Mouse (Mus musculus): Measurements from ENCODE around the gene Spink2. TPM values are rescaled to one million over a fixed set of nuclear protein-coding genes. Genes with fewer than 3 reads are reported as not detected.
A peak's percentile ranks its signal among the peaks of the same experiment; 100 is the strongest.

Gene Spink2
- 1.1 and 1.3 TPM in 2 replicates for polyA plus RNA-seq (2015; fragmentation: Nextera tagmentation; extraction: Ambion mirVana)

GRCm38 (mm10) chr5:77211236-77211635 is at the start of gene Spink2:
TSS of gene Spink2 (minus strand) at chr5:77211471.
- peak within 1 kb of the TSS; percentile 64 for H3K4me2 ChIP-seq (replicated peaks; ENCODE audit: low read depth, low read length)
- H3K36me3 ChIP-seq (ENCODE audit: insufficient read depth, low read length): no peaks in the 10 kb centered on the region
- H3K27ac ChIP-seq (ENCODE audit: low read length): no peak within 1 kb of the TSS
- H3K4me1 ChIP-seq (ENCODE audit: insufficient read depth, low read length): peaks cover 5% of the 10 kb centered on the region; the same call in 1 of the 2 replicates
- H3K9ac ChIP-seq (replicated peaks; ENCODE audit: low read length): no peak within 1 kb of the TSS
- H3K27me3 ChIP-seq (ENCODE audit: insufficient read depth, low read length): no peaks in the 10 kb centered on the region
- ATAC-seq (ENCODE audit: low FRiP score, low TSS enrichment): peak; percentile 83
- peak within 1 kb of the TSS; percentile 40 for H3K4me3 ChIP-seq (ENCODE audit: low read length)
- WGBS: 8% methylated on average over 18 of the region's 18 CpGs
- H3K9me3 ChIP-seq (ENCODE audit: low read length): no peaks in the 10 kb centered on the region

GRCm38 (mm10) chr5:77260141-77260540 is 48.9 kb upstream of the Spink2 start:
- Histone ChIP-seq H3K4me2 (replicated peaks; ENCODE audit: low read depth, low read length) (no peak overlapping the region), H3K4me3 (ENCODE audit: low read length) (no peak overlapping the region), H3K27ac (ENCODE audit: low read length) (no peak overlapping the region), H3K9ac (replicated peaks; ENCODE audit: low read length) (no peak overlapping the region), H3K27me3 (ENCODE audit: insufficient read depth, low read length) (no peaks in the 10 kb centered on the region), H3K4me1 (ENCODE audit: insufficient read depth, low read length) (no peaks in the 10 kb centered on the region), H3K9me3 (ENCODE audit: low read length) (no peaks in the 10 kb centered on the region), H3K36me3 (ENCODE audit: insufficient read depth, low read length) (no peaks in the 10 kb centered on the region)
- ATAC-seq (ENCODE audit: low FRiP score, low TSS enrichment): no peak
- WGBS: 33% methylated on average over 6 of the region's 6 CpGs

- Histone ChIP-seq H3K27me3 (ENCODE audit: insufficient read depth, low read length) (no peaks in the 10 kb centered on the region), H3K9me3 (ENCODE audit: low read length) (no peaks in the 10 kb centered on the region), H3K27ac (ENCODE audit: low read length) (no peak overlapping the region), H3K4me2 (replicated peaks; ENCODE audit: low read depth, low read length) (no peak overlapping the region), H3K9ac (replicated peaks; ENCODE audit: low read length) (no peak overlapping the region), H3K36me3 (ENCODE audit: insufficient read depth, low read length) (no peaks in the 10 kb centered on the region), H3K4me1 (ENCODE audit: insufficient read depth, low read length) (no peaks in the 10 kb centered on the region), H3K4me3 (ENCODE audit: low read length) (no peak overlapping the region)
- no peak for ATAC-seq (ENCODE audit: low FRiP score, low TSS enrichment)
Measured at GRCm38 (mm10) chr5:77259315-77259714, 48.0 kb upstream of the Spink2 start.

- Histone ChIP-seq H3K27me3 (ENCODE audit: insufficient read depth, low read length) (no peaks in the 10 kb centered on the region), H3K4me2 (replicated peaks; ENCODE audit: low read depth, low read length) (no peak overlapping the region), H3K36me3 (ENCODE audit: insufficient read depth, low read length) (no peaks in the 10 kb centered on the region), H3K27ac (ENCODE audit: low read length) (no peak overlapping the region), H3K9ac (replicated peaks; ENCODE audit: low read length) (no peak overlapping the region), H3K4me1 (ENCODE audit: insufficient read depth, low read length) (no peaks in the 10 kb centered on the region), H3K9me3 (ENCODE audit: low read length) (no peaks in the 10 kb centered on the region), H3K4me3 (ENCODE audit: low read length) (no peak overlapping the region)
- no peak for ATAC-seq (ENCODE audit: low FRiP score, low TSS enrichment)
- 67% methylated on average over 3 of the region's 3 CpGs for WGBS
Measured at GRCm38 (mm10) chr5:77257603-77258002, 46.3 kb upstream of the Spink2 start.

- no peak overlapping the region for H3K9ac ChIP-seq (replicated peaks; ENCODE audit: low read length)
- H3K36me3 ChIP-seq (ENCODE audit: insufficient read depth, low read length): no peaks in the 10 kb centered on the region
- no peak for ATAC-seq (ENCODE audit: low FRiP score, low TSS enrichment)
- H3K4me2 ChIP-seq (replicated peaks; ENCODE audit: low read depth, low read length): no peak overlapping the region
- no peaks in the 10 kb centered on the region for H3K4me1 ChIP-seq (ENCODE audit: insufficient read depth, low read length)
- no peaks in the 10 kb centered on the region for H3K27me3 ChIP-seq (ENCODE audit: insufficient read depth, low read length)
- no peaks in the 10 kb centered on the region for H3K9me3 ChIP-seq (ENCODE audit: low read length)
- no peak overlapping the region for H3K27ac ChIP-seq (ENCODE audit: low read length)
- no peak overlapping the region for H3K4me3 ChIP-seq (ENCODE audit: low read length)
- 74% methylated on average over 3 of the region's 3 CpGs for WGBS
Measured at GRCm38 (mm10) chr5:77254402-77254801, 43.1 kb upstream of the Spink2 start.

- Histone ChIP-seq H3K9ac (replicated peaks; ENCODE audit: low read length) (no peak overlapping the region), H3K27ac (ENCODE audit: low read length) (no peak overlapping the region), H3K9me3 (ENCODE audit: low read length) (no peaks in the 10 kb centered on the region), H3K4me2 (replicated peaks; ENCODE audit: low read depth, low read length) (no peak overlapping the region), H3K4me1 (ENCODE audit: insufficient read depth, low read length) (no peaks in the 10 kb centered on the region), H3K36me3 (ENCODE audit: insufficient read depth, low read length) (no peaks in the 10 kb centered on the region), H3K27me3 (ENCODE audit: insufficient read depth, low read length) (no peaks in the 10 kb centered on the region), H3K4me3 (ENCODE audit: low read length) (no peak overlapping the region)
- no peak for ATAC-seq (ENCODE audit: low FRiP score, low TSS enrichment)
- WGBS: 74% methylated on average over 1 of the region's 1 CpGs
Measured at GRCm38 (mm10) chr5:77253154-77253553, 41.9 kb upstream of the Spink2 start.

GRCm38 (mm10) chr5:77252115-77252827 is 41.0 kb upstream of the Spink2 start:
- H3K27ac ChIP-seq (ENCODE audit: low read length): no peak overlapping the region
- 61% methylated on average over 8 of the region's 8 CpGs for WGBS
- ATAC-seq (ENCODE audit: low FRiP score, low TSS enrichment): no peak
- H3K36me3 ChIP-seq (ENCODE audit: insufficient read depth, low read length): no peaks in the 10 kb centered on the region
- H3K4me1 ChIP-seq (ENCODE audit: insufficient read depth, low read length): no peaks in the 10 kb centered on the region
- H3K9me3 ChIP-seq (ENCODE audit: low read length): no peaks in the 10 kb centered on the region
- H3K4me2 ChIP-seq (replicated peaks; ENCODE audit: low read depth, low read length): no peak overlapping the region
- no peaks in the 10 kb centered on the region for H3K27me3 ChIP-seq (ENCODE audit: insufficient read depth, low read length)
- no peak overlapping the region for H3K4me3 ChIP-seq (ENCODE audit: low read length)
- no peak overlapping the region for H3K9ac ChIP-seq (replicated peaks; ENCODE audit: low read length)

- no peak for ATAC-seq (ENCODE audit: low FRiP score, low TSS enrichment)
- Histone ChIP-seq H3K9me3 (ENCODE audit: low read length) (no peaks in the 10 kb centered on the region), H3K4me2 (replicated peaks; ENCODE audit: low read depth, low read length) (no peak overlapping the region), H3K27ac (ENCODE audit: low read length) (no peak overlapping the region), H3K4me1 (ENCODE audit: insufficient read depth, low read length) (no peaks in the 10 kb centered on the region), H3K4me3 (ENCODE audit: low read length) (no peak overlapping the region), H3K9ac (replicated peaks; ENCODE audit: low read length) (no peak overlapping the region), H3K27me3 (ENCODE audit: insufficient read depth, low read length) (no peaks in the 10 kb centered on the region), H3K36me3 (ENCODE audit: insufficient read depth, low read length) (no peaks in the 10 kb centered on the region)
- 28% methylated on average over 5 of the region's 5 CpGs for WGBS
Measured at GRCm38 (mm10) chr5:77251656-77252055, 40.4 kb upstream of the Spink2 start.

- no peaks in the 10 kb centered on the region for H3K9me3 ChIP-seq (ENCODE audit: low read length)
- no peaks in the 10 kb centered on the region for H3K36me3 ChIP-seq (ENCODE audit: insufficient read depth, low read length)
- no peaks in the 10 kb centered on the region for H3K27me3 ChIP-seq (ENCODE audit: insufficient read depth, low read length)
- no peak for ATAC-seq (ENCODE audit: low FRiP score, low TSS enrichment)
- H3K27ac ChIP-seq (ENCODE audit: low read length): no peak overlapping the region
- H3K4me2 ChIP-seq (replicated peaks; ENCODE audit: low read depth, low read length): no peak overlapping the region
- 71% methylated on average over 9 of the region's 9 CpGs for WGBS
- H3K9ac ChIP-seq (replicated peaks; ENCODE audit: low read length): no peak overlapping the region
- peaks cover 4% of the 10 kb centered on the region; the same call in 1 of the 2 replicates for H3K4me1 ChIP-seq (ENCODE audit: insufficient read depth, low read length)
- H3K4me3 ChIP-seq (ENCODE audit: low read length): no peak overlapping the region
Measured at GRCm38 (mm10) chr5:77250083-77250482, 38.8 kb upstream of the Spink2 start.

GRCm38 (mm10) chr5:77245787-77246671 is 34.8 kb upstream of the Spink2 start:
- Histone ChIP-seq H3K4me1 (ENCODE audit: insufficient read depth, low read length) (peaks cover 4% of the 10 kb centered on the region; the same call in 1 of the 2 replicates), H3K9ac (replicated peaks; ENCODE audit: low read length) (peak overlapping the region; percentile 14), H3K27ac (ENCODE audit: low read length) (no peak overlapping the region), H3K4me3 (ENCODE audit: low read length) (peak overlapping the region; percentile 28), H3K4me2 (replicated peaks; ENCODE audit: low read depth, low read length) (peak overlapping the region; percentile 50), H3K9me3 (ENCODE audit: low read length) (no peaks in the 10 kb centered on the region), H3K36me3 (ENCODE audit: insufficient read depth, low read length) (no peaks in the 10 kb centered on the region), H3K27me3 (ENCODE audit: insufficient read depth, low read length) (no peaks in the 10 kb centered on the region)
- peak; percentile 66; the same call in 1 of the 2 replicates for ATAC-seq (ENCODE audit: low FRiP score, low TSS enrichment)
- 25% methylated on average over 26 of the region's 26 CpGs for WGBS
